Mouse (Mus musculus): ENCODE measurements around the gene Gm11237.
"Not testable (repeated sequence)": the region's sequence is repeated elsewhere in the genome, so short reads cannot be mapped to it uniquely, and the experiment has no call there.

Gm11237 gene

DNA sequence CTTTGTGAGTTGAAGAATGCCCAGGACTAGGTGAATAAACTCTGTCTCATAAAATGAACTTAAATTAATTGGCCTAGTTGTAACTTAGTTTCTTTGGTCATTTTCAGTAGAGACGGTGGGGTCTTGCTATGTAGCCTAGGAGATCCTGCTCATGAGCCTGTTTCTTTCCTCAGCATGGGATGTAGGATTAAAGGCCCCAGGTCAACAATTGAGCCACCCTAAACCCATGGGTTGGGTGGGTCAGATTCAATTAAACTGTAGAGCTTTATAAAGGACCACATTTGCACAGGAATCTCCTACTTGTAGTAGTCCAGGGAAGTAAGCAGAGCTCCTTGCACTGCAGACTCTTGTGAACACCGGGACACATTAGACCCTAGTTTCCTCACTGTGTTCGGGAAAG lies at the start of gene Gm11237:
Gm11237 (plus strand) TSS at position 301 of the 400 bp plus-strand sequence.
- DNase-seq = not testable (repeated sequence)

DNA sequence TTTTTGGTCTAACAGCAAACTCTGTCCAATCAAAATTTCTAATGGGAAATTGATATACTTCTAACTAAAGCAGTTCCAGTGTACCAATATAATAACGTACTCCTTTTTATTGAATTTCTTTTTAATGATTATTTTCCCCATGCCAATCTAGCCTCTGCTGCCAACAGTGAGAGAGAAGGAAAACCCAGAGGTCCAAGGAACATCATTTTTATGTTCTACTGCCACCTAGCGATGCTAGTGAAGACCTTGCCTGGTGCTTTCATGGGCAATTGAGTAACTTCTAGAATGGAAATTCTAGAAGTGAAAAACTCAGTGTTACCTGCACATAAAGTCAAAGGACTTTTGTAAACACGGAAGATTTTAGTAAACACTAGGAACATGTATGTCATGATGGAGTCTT lies 23.5 kb upstream of the Gm11237 start:
- no peak for DNase-seq

DNA sequence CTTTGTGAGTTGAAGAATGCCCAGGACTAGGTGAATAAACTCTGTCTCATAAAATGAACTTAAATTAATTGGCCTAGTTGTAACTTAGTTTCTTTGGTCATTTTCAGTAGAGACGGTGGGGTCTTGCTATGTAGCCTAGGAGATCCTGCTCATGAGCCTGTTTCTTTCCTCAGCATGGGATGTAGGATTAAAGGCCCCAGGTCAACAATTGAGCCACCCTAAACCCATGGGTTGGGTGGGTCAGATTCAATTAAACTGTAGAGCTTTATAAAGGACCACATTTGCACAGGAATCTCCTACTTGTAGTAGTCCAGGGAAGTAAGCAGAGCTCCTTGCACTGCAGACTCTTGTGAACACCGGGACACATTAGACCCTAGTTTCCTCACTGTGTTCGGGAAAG lies 15.2 kb upstream of the Gm11237 start, which contains the start of gene Gm11238:
Gm11238 (plus strand) TSS at position 301 of the 400 bp plus-strand sequence.
- DNase-seq = not testable (repeated sequence)

DNA sequence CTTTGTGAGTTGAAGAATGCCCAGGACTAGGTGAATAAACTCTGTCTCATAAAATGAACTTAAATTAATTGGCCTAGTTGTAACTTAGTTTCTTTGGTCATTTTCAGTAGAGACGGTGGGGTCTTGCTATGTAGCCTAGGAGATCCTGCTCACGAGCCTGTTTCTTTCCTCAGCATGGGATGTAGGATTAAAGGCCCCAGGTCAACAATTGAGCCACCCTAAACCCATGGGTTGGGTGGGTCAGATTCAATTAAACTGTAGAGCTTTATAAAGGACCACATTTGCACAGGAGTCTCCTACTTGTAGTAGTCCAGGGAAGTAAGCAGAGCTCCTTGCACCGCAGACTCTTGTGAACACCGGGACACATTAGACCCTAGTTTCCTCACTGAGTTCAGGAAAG lies 15.0 kb downstream of the Gm11237 start, which contains the start of gene Gm11236:
Gm11236 (plus strand) TSS at position 301 of the 400 bp plus-strand sequence.
- DNase-seq = not testable (repeated sequence)

DNA sequence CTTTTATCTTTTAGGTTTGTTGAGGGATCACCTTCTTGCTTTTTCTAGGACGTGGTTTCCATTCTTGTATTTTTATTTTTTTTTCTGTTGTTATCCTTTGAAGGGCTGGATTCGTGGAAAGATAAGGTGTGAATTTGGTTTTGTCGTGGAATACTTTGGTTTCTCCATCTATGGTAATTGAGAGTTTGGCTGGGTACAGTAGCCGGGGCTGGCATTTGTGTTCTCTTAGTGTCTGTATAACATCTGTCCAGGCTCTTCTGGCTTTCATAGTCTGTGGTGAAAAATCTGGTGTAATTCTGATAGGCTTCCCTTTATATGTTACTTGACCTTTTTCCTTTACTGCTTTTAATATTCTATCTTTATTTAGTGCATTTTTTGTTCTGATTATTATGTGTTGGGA lies 39.1 kb downstream of the Gm11237 start:
- DNase-seq = not testable (repeated sequence)

DNA sequence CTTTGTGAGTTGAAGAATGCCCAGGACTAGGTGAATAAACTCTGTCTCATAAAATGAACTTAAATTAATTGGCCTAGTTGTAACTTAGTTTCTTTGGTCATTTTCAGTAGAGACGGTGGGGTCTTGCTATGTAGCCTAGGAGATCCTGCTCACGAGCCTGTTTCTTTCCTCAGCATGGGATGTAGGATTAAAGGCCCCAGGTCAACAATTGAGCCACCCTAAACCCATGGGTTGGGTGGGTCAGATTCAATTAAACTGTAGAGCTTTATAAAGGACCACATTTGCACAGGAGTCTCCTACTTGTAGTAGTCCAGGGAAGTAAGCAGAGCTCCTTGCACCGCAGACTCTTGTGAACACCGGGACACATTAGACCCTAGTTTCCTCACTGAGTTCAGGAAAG lies 45.3 kb downstream of the Gm11237 start, which contains the start of gene Gm11239:
Gm11239 (plus strand) TSS at position 301 of the 400 bp plus-strand sequence.
- not testable (repeated sequence) for DNase-seq
